Mouse (Mus musculus): ENCODE data around the gene Zfp988. TPM values are rescaled to one million over a fixed set of nuclear protein-coding genes. Genes with fewer than 3 reads are reported as not detected.
"Not testable (repeated sequence)": the region's sequence is repeated elsewhere in the genome, so short reads cannot be mapped to it uniquely, and the experiment has no call there.

Gene Zfp988
- polyA plus RNA-seq (2015; fragmentation: Nextera tagmentation; extraction: Ambion mirVana), result not detected in 2 replicates

- H3K9me3 ChIP-seq (replicated peaks); H3K9ac ChIP-seq; H3K4me3 ChIP-seq (replicated peaks); H3K4me1 ChIP-seq (replicated peaks); H3K4me2 ChIP-seq; ATAC-seq (ENCODE audit: insufficient read depth); H3K27ac ChIP-seq (replicated peaks); H3K36me3 ChIP-seq (replicated peaks); H3K27me3 ChIP-seq: not testable (repeated sequence)
- 62% methylated on average over 6 of the region's 6 CpGs for WGBS (ENCODE audit: insufficient replicate concordance)
These were observed at the start of gene Zfp988 for GRCm38 (mm10) chr4:147305436-147305835. Zfp988 (plus strand) TSS chr4:147305674.

DNA sequence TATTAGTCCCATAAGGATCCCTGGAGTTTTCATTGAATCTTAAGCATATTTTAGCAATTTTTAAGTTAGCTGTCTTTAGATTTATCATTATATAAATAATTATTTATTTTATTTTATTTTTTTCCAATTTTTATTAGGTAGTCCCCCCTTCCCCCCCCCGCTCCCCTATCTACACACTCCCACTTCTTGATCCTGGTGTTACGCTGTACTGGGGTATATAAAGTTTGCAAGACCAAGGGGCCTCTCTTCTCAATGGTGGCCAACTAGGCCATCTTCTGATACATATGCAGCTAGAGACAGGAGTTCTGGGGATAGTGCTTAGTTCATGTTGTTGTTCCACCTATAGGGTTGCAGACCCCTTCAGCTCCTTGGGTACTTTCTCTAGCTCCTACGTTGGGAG, 42.8 kb upstream of the Zfp988 start:
- H3K9me3 ChIP-seq (replicated peaks); ATAC-seq (ENCODE audit: insufficient read depth); H3K4me2 ChIP-seq; H3K9ac ChIP-seq; H3K4me3 ChIP-seq (replicated peaks); H3K27ac ChIP-seq (replicated peaks); H3K27me3 ChIP-seq; H3K36me3 ChIP-seq (replicated peaks); H3K4me1 ChIP-seq (replicated peaks): not testable (repeated sequence)
- 79% methylated on average over 2 of the region's 3 CpGs for WGBS (ENCODE audit: insufficient replicate concordance)

GRCm38 (mm10) chr4:147267302-147267701, 38.2 kb upstream of the Zfp988 start:
- WGBS (ENCODE audit: insufficient replicate concordance), result 78% methylated on average over 17 of the region's 17 CpGs
- not testable (repeated sequence) for H3K4me2 ChIP-seq; ATAC-seq (ENCODE audit: insufficient read depth); H3K27me3 ChIP-seq; H3K27ac ChIP-seq (replicated peaks); H3K36me3 ChIP-seq (replicated peaks); H3K9ac ChIP-seq; H3K4me3 ChIP-seq (replicated peaks); H3K4me1 ChIP-seq (replicated peaks)
- peaks cover 11% of the 10 kb centered on the region for H3K9me3 ChIP-seq (replicated peaks)

- not testable (repeated sequence) for H3K27me3 ChIP-seq; H3K27ac ChIP-seq (replicated peaks); H3K4me1 ChIP-seq (replicated peaks); H3K9ac ChIP-seq; H3K4me2 ChIP-seq; H3K4me3 ChIP-seq (replicated peaks); ATAC-seq (ENCODE audit: insufficient read depth); H3K36me3 ChIP-seq (replicated peaks)
- 75% methylated on average over 25 of the region's 25 CpGs for WGBS (ENCODE audit: insufficient replicate concordance)
- H3K9me3 ChIP-seq (replicated peaks), result peaks cover 11% of the 10 kb centered on the region
These were observed 36.7 kb upstream of the Zfp988 start for GRCm38 (mm10) chr4:147268735-147269134.

DNA sequence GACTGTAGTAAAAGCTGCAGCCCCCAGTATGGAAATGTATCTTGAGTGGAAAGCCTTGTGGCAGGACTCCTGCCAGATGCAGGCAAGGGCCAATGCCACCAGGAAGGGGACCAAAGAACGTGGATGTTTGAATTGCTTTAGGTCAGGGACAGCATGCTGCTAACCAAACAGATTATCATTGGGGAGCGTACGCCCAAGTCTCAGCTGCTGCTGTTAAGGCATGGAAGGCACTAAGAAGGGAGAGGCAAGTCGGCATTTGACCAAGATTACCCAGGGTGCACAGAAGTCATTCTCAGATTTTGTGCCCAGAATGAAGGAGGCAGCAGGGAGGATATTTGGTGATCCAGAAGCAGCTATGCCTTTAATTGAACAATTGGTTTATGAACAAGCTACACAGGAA, 35.4 kb upstream of the Zfp988 start:
- not testable (repeated sequence) for H3K4me3 ChIP-seq (replicated peaks); H3K36me3 ChIP-seq (replicated peaks); H3K27me3 ChIP-seq; H3K4me2 ChIP-seq; H3K4me1 ChIP-seq (replicated peaks); ATAC-seq (ENCODE audit: insufficient read depth); H3K9ac ChIP-seq; H3K27ac ChIP-seq (replicated peaks)
- H3K9me3 ChIP-seq (replicated peaks), result peaks cover 12% of the 10 kb centered on the region
- 64% methylated on average over 4 of the region's 4 CpGs for WGBS (ENCODE audit: insufficient replicate concordance)

DNA sequence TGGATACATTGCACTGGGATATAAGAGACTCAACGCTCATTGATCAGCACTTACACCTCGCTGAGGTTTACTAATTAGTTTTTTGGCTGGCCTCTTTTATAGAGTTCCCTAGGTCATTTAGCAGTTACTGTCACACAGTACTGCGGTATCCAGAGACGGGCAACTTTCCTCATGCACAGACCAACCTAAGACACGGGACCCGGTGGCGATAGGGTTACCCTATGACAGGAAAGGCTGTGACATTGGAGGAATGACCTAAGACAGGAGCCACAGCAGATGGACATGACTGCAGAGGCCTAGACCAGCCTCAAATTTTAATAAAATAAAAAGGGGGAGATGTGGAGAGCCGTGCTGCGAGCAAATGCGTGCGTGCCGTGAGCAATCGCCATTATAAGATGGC, 33.9 kb upstream of the Zfp988 start:
- H3K36me3 ChIP-seq (replicated peaks); H3K27me3 ChIP-seq; H3K9ac ChIP-seq; ATAC-seq (ENCODE audit: insufficient read depth); H3K4me2 ChIP-seq; H3K4me1 ChIP-seq (replicated peaks); H3K4me3 ChIP-seq (replicated peaks); H3K27ac ChIP-seq (replicated peaks): not testable (repeated sequence)
- 76% methylated on average over 13 of the region's 13 CpGs for WGBS (ENCODE audit: insufficient replicate concordance)
- H3K9me3 ChIP-seq (replicated peaks), result peaks cover 16% of the 10 kb centered on the region

DNA sequence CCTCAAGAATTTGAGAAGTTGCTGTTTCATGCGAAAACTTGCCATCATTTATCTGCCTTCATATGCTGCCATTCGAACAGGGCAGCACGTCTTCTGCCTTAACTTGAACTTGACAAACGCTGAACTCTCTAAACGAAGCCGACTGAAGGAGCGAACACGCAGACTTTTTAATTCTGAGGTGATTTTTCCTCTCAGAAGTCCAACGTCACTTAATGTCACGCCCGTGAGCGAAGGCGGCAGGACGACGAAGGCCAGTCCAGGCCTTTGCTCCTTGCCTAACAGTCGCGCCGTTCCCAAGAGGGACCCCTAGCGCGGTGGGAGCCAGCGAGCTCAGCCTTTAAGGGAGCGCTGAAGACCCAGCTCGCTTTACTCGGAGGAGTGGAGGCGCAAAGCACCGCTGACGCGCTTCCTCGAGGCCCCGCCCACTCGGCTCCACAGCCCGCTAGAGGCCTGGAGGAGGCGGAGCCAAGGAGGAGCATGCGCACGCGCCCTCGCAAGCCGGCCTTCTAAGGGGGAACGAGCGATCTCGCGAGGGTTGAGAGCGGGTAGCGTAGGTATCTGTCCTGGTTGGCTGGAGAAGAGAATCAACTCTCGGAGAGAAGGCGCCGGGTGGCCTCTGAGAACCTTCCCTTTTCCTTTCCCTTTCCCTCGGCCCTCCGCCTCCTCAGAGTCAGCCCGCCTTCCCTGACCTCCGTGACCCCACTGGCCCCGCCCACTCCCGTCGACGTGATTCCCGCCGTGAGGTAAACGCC, 30.3 kb upstream of the Zfp988 start:
- not testable (repeated sequence) for H3K27me3 ChIP-seq; H3K4me1 ChIP-seq (replicated peaks); H3K36me3 ChIP-seq (replicated peaks); H3K9me3 ChIP-seq (replicated peaks); H3K27ac ChIP-seq (replicated peaks); ATAC-seq (ENCODE audit: insufficient read depth); H3K9ac ChIP-seq
- Histone ChIP-seq H3K4me2 (peak overlapping the region; percentile 41), H3K4me3 (replicated peaks) (0 out of 2 replicates have a peak overlapping the region, but pooled peaks have one; percentile 0)
- WGBS (ENCODE audit: insufficient replicate concordance), result 33% methylated on average over 56 of the region's 58 CpGs

DNA sequence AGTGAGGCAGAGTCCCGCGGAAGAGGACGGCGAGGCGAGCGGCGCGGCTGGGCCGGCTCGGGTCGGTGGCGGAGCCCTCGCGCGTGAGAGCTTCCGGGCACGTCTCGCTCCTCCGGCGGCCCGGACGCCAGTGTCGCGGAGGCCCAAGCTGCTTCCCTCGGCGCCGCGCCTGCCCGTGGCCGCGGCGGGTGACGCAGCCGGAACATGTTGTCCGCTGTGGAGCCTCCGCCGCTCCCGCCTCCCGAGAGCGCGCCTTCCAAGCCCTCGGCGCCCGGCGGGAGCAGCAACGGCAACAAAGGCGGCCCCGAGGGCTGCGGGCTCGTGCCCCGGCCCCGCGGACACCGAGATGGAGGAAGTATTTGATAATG, 29.7 kb upstream of the Zfp988 start:
- not testable (repeated sequence) for H3K36me3 ChIP-seq (replicated peaks); H3K9me3 ChIP-seq (replicated peaks); H3K27ac ChIP-seq (replicated peaks); H3K9ac ChIP-seq; H3K4me1 ChIP-seq (replicated peaks); ATAC-seq (ENCODE audit: insufficient read depth); H3K27me3 ChIP-seq
- 18% methylated on average over 54 of the region's 54 CpGs for WGBS (ENCODE audit: insufficient replicate concordance)
- Histone ChIP-seq H3K4me2 (peak overlapping the region; percentile 41), H3K4me3 (replicated peaks) (0 out of 2 replicates have a peak overlapping the region, but pooled peaks have one; percentile 0)

DNA sequence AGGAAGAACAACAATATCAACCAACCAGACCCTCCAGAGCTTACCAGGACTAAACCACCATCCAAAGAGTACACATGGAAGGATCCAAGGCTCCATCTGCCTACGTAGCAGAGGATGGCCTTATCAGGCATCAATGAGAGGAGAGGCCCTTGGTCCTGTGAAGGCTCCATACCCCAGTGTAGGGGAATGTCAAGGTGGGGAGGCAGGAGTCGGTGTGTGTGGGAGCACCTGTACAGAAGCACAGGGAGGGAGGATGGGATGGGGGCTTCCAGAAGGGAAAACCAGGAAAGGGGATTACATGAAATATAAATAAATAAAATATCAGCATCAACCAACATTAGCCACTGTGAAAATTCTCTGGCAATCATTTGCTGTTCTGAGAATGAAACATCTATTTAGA, 25.1 kb upstream of the Zfp988 start:
- H3K27me3 ChIP-seq; ATAC-seq (ENCODE audit: insufficient read depth); H3K27ac ChIP-seq (replicated peaks); H3K9me3 ChIP-seq (replicated peaks); H3K4me2 ChIP-seq; H3K9ac ChIP-seq; H3K4me1 ChIP-seq (replicated peaks); H3K4me3 ChIP-seq (replicated peaks); H3K36me3 ChIP-seq (replicated peaks): not testable (repeated sequence)
- WGBS (ENCODE audit: insufficient replicate concordance), result 47% methylated on average over 2 of the region's 2 CpGs

DNA sequence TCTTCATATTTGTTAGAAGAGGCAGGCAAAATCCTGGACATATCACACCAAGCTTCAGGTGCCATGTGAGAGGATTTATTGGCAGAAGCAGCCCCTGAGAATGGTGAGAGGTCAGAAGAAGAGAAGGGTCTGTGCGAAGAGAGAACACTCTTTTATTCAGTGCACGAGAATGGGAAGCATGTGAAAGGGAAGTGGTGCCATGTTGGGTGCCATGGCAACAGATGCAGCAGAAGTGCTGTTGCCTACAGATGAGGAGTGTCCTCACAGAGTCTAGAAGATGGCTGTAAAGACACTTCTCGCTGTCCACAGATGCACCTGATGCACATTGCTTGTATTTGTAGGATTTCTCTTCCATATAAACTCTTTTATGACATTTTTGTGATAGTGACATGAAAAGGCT, 6.9 kb upstream of the Zfp988 start:
- ATAC-seq (ENCODE audit: insufficient read depth); H3K4me1 ChIP-seq (replicated peaks); H3K9me3 ChIP-seq (replicated peaks); H3K27ac ChIP-seq (replicated peaks); H3K4me3 ChIP-seq (replicated peaks); H3K27me3 ChIP-seq; H3K36me3 ChIP-seq (replicated peaks); H3K9ac ChIP-seq; H3K4me2 ChIP-seq: not testable (repeated sequence)
- 49% methylated on average over 3 of the region's 3 CpGs for WGBS (ENCODE audit: insufficient replicate concordance)

GRCm38 (mm10) chr4:147302375-147302774, 3.1 kb upstream of the Zfp988 start:
- ATAC-seq (ENCODE audit: insufficient read depth); H3K9me3 ChIP-seq (replicated peaks): not testable (repeated sequence)

DNA sequence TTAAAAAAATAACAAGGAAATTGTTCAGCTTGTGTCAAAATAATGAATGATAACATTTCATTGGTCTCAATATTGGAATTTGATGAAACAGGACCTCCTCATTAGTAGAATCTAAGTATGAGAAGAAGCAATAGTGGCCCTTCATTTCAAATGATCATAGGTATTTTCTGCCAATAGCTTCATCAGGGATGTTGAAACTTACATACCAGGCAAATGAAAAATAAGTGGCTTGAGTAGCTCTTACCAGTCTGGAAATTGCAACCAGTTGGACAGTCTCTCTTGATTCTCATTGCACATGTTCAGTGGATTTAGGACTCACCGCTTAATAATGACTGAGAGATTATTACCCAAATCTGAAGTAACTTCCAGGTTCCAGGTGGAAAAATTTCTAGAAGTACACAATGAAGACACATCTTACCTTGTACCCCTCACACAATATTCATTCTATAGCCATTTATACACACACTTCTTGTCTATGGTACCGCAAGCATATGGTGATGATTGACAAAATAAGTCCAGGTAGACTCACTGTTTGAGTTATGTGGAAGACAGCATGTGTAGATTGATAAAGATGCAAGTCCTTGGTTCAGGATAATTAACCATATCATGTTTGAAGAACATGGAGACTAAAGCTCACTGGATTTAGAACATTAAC, 29.7 kb downstream of the Zfp988 start:
- H3K36me3 ChIP-seq (replicated peaks); H3K4me1 ChIP-seq (replicated peaks); H3K9ac ChIP-seq; H3K4me2 ChIP-seq; H3K4me3 ChIP-seq (replicated peaks); H3K27me3 ChIP-seq; H3K27ac ChIP-seq (replicated peaks): not testable (repeated sequence)
- WGBS (ENCODE audit: insufficient replicate concordance), result 70% methylated on average over 2 of the region's 2 CpGs
- peaks cover 35% of the 10 kb centered on the region for H3K9me3 ChIP-seq (replicated peaks)
- peak; percentile 30; the same call in 1 of the 2 replicates for ATAC-seq (ENCODE audit: insufficient read depth)

More at GRCm38 (mm10) chr4:147302375-147302774, 3.1 kb upstream of the Zfp988 start:
- H3K27ac ChIP-seq (replicated peaks); H3K4me3 ChIP-seq (replicated peaks); H3K9ac ChIP-seq; H3K4me1 ChIP-seq (replicated peaks); H3K4me2 ChIP-seq; H3K36me3 ChIP-seq (replicated peaks); H3K27me3 ChIP-seq: not testable (repeated sequence)
